19 mouse cellular contexts compared by ENCODE assay signal in genomic region chr2:164079488-164079887, GRCm38 (mm10). TPM values are rescaled to one million over a fixed set of nuclear protein-coding genes. Genes with fewer than 3 reads are reported as not detected.
A peak's percentile ranks its signal among the peaks of the same experiment; 100 is the strongest.
DNase-seq lines count a peak whose midpoint lies in the region; ATAC-seq lines count a peak whose summit lies in the region.
"Had no signal": no experiment of that assay in that cellular context is flagged by ENCODE, and none has a peak within 500 bp of the region (broad histone marks: within the 10 kb centered on the region; RNA-seq: fewer than 3 reads in every experiment).

No protein-coding gene starts in this region.

- no peaks in the 10 kb centered on the region for H3K27me3 ChIP-seq in liver, embryonic 16.5 days (ENCODE audit: control insufficient read depth, insufficient read depth, low read depth, low read length)
- H3K27me3 ChIP-seq in liver, embryonic 12.5 days (replicated peaks) = no peaks in the 10 kb centered on the region
- H3K27me3 ChIP-seq: embryonic facial prominence, embryonic 15.5 days; hindbrain, embryonic 12.5 days; limb, embryonic 15.5 days; midbrain, embryonic 12.5 days; neural tube, embryonic 12.5 days had no signal

- H3K9ac ChIP-seq in liver, embryonic 16.5 days (ENCODE audit: low read depth, low read length) = no peak overlapping the region
- no peak overlapping the region for H3K9ac ChIP-seq in liver, embryonic 12.5 days
- H3K9ac ChIP-seq: embryonic facial prominence, embryonic 15.5 days; hindbrain, embryonic 12.5 days; limb, embryonic 15.5 days; midbrain, embryonic 12.5 days; neural tube, embryonic 12.5 days had no signal

- 41% methylated on average over 6 of the region's 6 CpGs for WGBS in liver, embryonic 16.5 days (ENCODE audit: insufficient replicate concordance)
- WGBS in liver, embryonic 12.5 days (ENCODE audit: insufficient replicate concordance) = 56% methylated on average over 6 of the region's 6 CpGs

- DNase-seq in thymus, postnatal 25 days = peak; percentile 79
- no peak for DNase-seq in neural tube, embryonic 10.5 days (ENCODE audit: extremely low spot score, low spot score)
- no peak for DNase-seq in layer of hippocampus, postnatal 36 days
- DNase-seq in heart, postnatal 14 days = no peak
- DNase-seq: adrenal gland, postnatal 14 days; cerebellum, adult 8-10 months; kidney, postnatal 10 days; right cerebral cortex, postnatal 25 days had no signal

- no peak overlapping the region for H3K27ac ChIP-seq in liver, embryonic 16.5 days (ENCODE audit: low read length)
- H3K27ac ChIP-seq in liver, embryonic 12.5 days = no peak overlapping the region
- H3K27ac ChIP-seq: embryonic facial prominence, embryonic 15.5 days; hindbrain, embryonic 12.5 days; limb, embryonic 15.5 days; midbrain, embryonic 12.5 days; neural tube, embryonic 12.5 days had no signal

- intact Hi-C loops in heart, postnatal 14 days (cut with DNase I) = no loop called here

- peaks cover 22% of the 10 kb centered on the region for H3K4me1 ChIP-seq in liver, embryonic 16.5 days (ENCODE audit: control insufficient read depth, low read depth, low read length)
- peaks cover 55% of the 10 kb centered on the region for H3K4me1 ChIP-seq in liver, embryonic 12.5 days

- peak; percentile 10; the same call in 1 of the 2 replicates for ATAC-seq in liver, embryonic 16.5 days (ENCODE audit: low read depth)
- ATAC-seq in liver, embryonic 12.5 days = no peak
- peak; percentile 69 for ATAC-seq in activated CD4-positive, CD25-positive, alpha-beta regulatory T cell, adult 4 months
- ATAC-seq in neutrophil, adult 5-6 weeks (ENCODE audit: extremely low read depth, insufficient number of reproducible peaks, low FRiP score, poor library complexity, severe bottlenecking) = peak; percentile 47
- ATAC-seq: intestine, embryonic 16.5 days had no signal

- H3K4me2 ChIP-seq in liver, embryonic 16.5 days (ENCODE audit: low read depth, low read length) = no peak overlapping the region
- no peak overlapping the region for H3K4me2 ChIP-seq in liver, embryonic 12.5 days
- H3K4me2 ChIP-seq: embryonic facial prominence, embryonic 15.5 days; hindbrain, embryonic 12.5 days; limb, embryonic 15.5 days; midbrain, embryonic 12.5 days; neural tube, embryonic 12.5 days had no signal

- no peaks in the 10 kb centered on the region for H3K9me3 ChIP-seq in liver, embryonic 16.5 days (replicated peaks; ENCODE audit: control insufficient read depth, low read length)
- no peaks in the 10 kb centered on the region for H3K9me3 ChIP-seq in liver, embryonic 12.5 days (replicated peaks)
- H3K9me3 ChIP-seq: embryonic facial prominence, embryonic 15.5 days; hindbrain, embryonic 12.5 days; limb, embryonic 15.5 days; midbrain, embryonic 12.5 days; neural tube, embryonic 12.5 days had no signal

- H3K36me3 ChIP-seq in liver, embryonic 16.5 days (ENCODE audit: control insufficient read depth, insufficient read depth) = peaks cover 13% of the 10 kb centered on the region
- peaks cover 55% of the 10 kb centered on the region for H3K36me3 ChIP-seq in liver, embryonic 12.5 days

- no peak overlapping the region for H3K4me3 ChIP-seq in liver, embryonic 16.5 days (ENCODE audit: low read depth, low read length)
- H3K4me3 ChIP-seq in liver, embryonic 12.5 days = no peak overlapping the region
- H3K4me3 ChIP-seq: embryonic facial prominence, embryonic 15.5 days; hindbrain, embryonic 12.5 days; limb, embryonic 15.5 days; midbrain, embryonic 12.5 days; neural tube, embryonic 12.5 days had no signal

RNA-seq across cellular contexts. Expression of gene Tomm34, which starts 8.5 kb away (rescaled TPM):
- 16.2 and 16.9 TPM in 2 replicates for polyA plus RNA-seq in liver, embryonic 16.5 days (2015; fragmentation: Nextera tagmentation; extraction: Ambion mirVana)
- polyA plus RNA-seq in liver, embryonic 12.5 days (2016; fragmentation: Nextera tagmentation; extraction: Ambion mirVana) = 32.4 TPM in 2 replicates
- polyA plus RNA-seq in activated CD4-positive, CD25-positive, alpha-beta regulatory T cell, adult 4 months (2017; shearing (Covaris generic)) = 100 to 1,000 TPM; 109 to 114 TPM
- 63.2 and 77.7 TPM in 2 replicates for total RNA-seq in neutrophil, adult 5-6 weeks (2017)
- 100 to 1,000 TPM in 1 of 2 experiments, 10 to 100 TPM in 1; 99.4 to 114 TPM for total RNA-seq in layer of hippocampus, postnatal 36 days (2021)
- 10 to 100 TPM; 19.3 to 19.9 TPM for total RNA-seq in heart, postnatal 14 days (2021)

RNA-seq across cellular contexts. Expression of gene Stk4, which starts 9.4 kb away (rescaled TPM):
- polyA plus RNA-seq in liver, embryonic 16.5 days (2015; fragmentation: Nextera tagmentation; extraction: Ambion mirVana) = 12.8 and 14.0 TPM in 2 replicates
- polyA plus RNA-seq in liver, embryonic 12.5 days (2016; fragmentation: Nextera tagmentation; extraction: Ambion mirVana) = 20.7 and 21.0 TPM in 2 replicates
- polyA plus RNA-seq in activated CD4-positive, CD25-positive, alpha-beta regulatory T cell, adult 4 months (2017; shearing (Covaris generic)) = 100 to 1,000 TPM; 188 to 203 TPM
- total RNA-seq in neutrophil, adult 5-6 weeks (2017) = 434 and 452 TPM in 2 replicates
- 10 to 100 TPM; 50.4 to 51.2 TPM for total RNA-seq in layer of hippocampus, postnatal 36 days (2021)
- total RNA-seq in heart, postnatal 14 days (2021) = 10 to 100 TPM; 17.0 to 20.4 TPM

RNA-seq across cellular contexts. Expression of gene Pabpc1l, which starts 54.2 kb away (rescaled TPM):
- 0.20 and 0.34 TPM in 2 replicates for polyA plus RNA-seq in liver, embryonic 16.5 days (2015; fragmentation: Nextera tagmentation; extraction: Ambion mirVana)
- polyA plus RNA-seq in liver, embryonic 12.5 days (2016; fragmentation: Nextera tagmentation; extraction: Ambion mirVana) = 0.17 and 0.31 TPM in 2 replicates
- 1 to 10 TPM; 2.9 to 4.1 TPM for polyA plus RNA-seq in activated CD4-positive, CD25-positive, alpha-beta regulatory T cell, adult 4 months (2017; shearing (Covaris generic))
- total RNA-seq in neutrophil, adult 5-6 weeks (2017) = 0.37 and 6.4 TPM in 2 replicates
- total RNA-seq in layer of hippocampus, postnatal 36 days (2021) = under 1 TPM in 1 of 2 experiments, not detected in 1; 0.37 TPM
- total RNA-seq in heart, postnatal 14 days (2021) = under 1 TPM; 0.79 to 0.83 TPM
- total RNA-seq: ES-E14 had no signal
